Mouse (Mus musculus): ENCODE results near the gene Clk1. TPM values are rescaled to one million over a fixed set of nuclear protein-coding genes. Genes with fewer than 3 reads are reported as not detected.

The Clk1 gene
- polyA plus RNA-seq, 1 experiment = 48.1 TPM

GRCm38 (mm10) chr1:58422879-58423278 is 987 bp downstream of the Clk1 start:
- TF ChIP-seq CTCF (IDR thresholded peaks at IDR 0.05; ENCODE audit: extremely low read depth, insufficient read depth, insufficient read length, insufficient replicate concordance) (no peak), POLR2A (IDR thresholded peaks at IDR 0.05; ENCODE audit: low read depth, low read length) (no peak)
- Histone ChIP-seq H3K27ac (ENCODE audit: insufficient read depth, low read length) (peak overlapping the region; percentile 99), H3K36me3 (ENCODE audit: control insufficient read depth, insufficient read depth, low read length) (peaks cover 34% of the 10 kb centered on the region), H3K4me3 (ENCODE audit: extremely low read depth, insufficient read depth, insufficient read length) (peak overlapping the region; percentile 65), H3K4me1 (ENCODE audit: control insufficient read depth, insufficient read depth, insufficient read length) (peaks cover 5% of the 10 kb centered on the region), H3K27me3 (ENCODE audit: control insufficient read depth, insufficient read depth, low read length) (no peaks in the 10 kb centered on the region; the same call in 1 of the 2 replicates)
- 1% methylated on average over 13 of the region's 13 CpGs for WGBS
- DNase-seq (ENCODE audit: low read depth in 1 of 2, low spot score in 2 of 2) = peak; percentile 27 to 85

- no peak for DNase-seq (ENCODE audit: low read depth in 1 of 2, low spot score in 2 of 2)
- Histone ChIP-seq H3K4me3 (ENCODE audit: extremely low read depth, insufficient read depth, insufficient read length) (no peak overlapping the region), H3K27ac (ENCODE audit: insufficient read depth, low read length) (no peak overlapping the region), H3K27me3 (ENCODE audit: control insufficient read depth, insufficient read depth, low read length) (no peaks in the 10 kb centered on the region; the same call in 1 of the 2 replicates), H3K36me3 (ENCODE audit: control insufficient read depth, insufficient read depth, low read length) (peaks cover 48% of the 10 kb centered on the region), H3K4me1 (ENCODE audit: control insufficient read depth, insufficient read depth, insufficient read length) (peaks cover 5% of the 10 kb centered on the region)
- no peak for TF ChIP-seq CTCF (IDR thresholded peaks at IDR 0.05; ENCODE audit: extremely low read depth, insufficient read depth, insufficient read length, insufficient replicate concordance)
- TF ChIP-seq POLR2A (IDR thresholded peaks at IDR 0.05; ENCODE audit: low read depth, low read length) = no peak
- WGBS = 52% methylated on average over 7 of the region's 7 CpGs
Measured at GRCm38 (mm10) chr1:58420961-58421360, 2.9 kb downstream of the Clk1 start.

GRCm38 (mm10) chr1:58420032-58420431 is 3.8 kb downstream of the Clk1 start:
- peaks cover 54% of the 10 kb centered on the region for H3K36me3 ChIP-seq (ENCODE audit: control insufficient read depth, insufficient read depth, low read length)
- peaks cover 5% of the 10 kb centered on the region for H3K4me1 ChIP-seq (ENCODE audit: control insufficient read depth, insufficient read depth, insufficient read length)
- DNase-seq (ENCODE audit: low read depth in 1 of 2, low spot score in 2 of 2) = no peak
- TF ChIP-seq CTCF (IDR thresholded peaks at IDR 0.05; ENCODE audit: extremely low read depth, insufficient read depth, insufficient read length, insufficient replicate concordance) = no peak
- TF ChIP-seq POLR2A (IDR thresholded peaks at IDR 0.05; ENCODE audit: low read depth, low read length) = no peak
- no peak overlapping the region for H3K27ac ChIP-seq (ENCODE audit: insufficient read depth, low read length)
- no peaks in the 10 kb centered on the region; the same call in 1 of the 2 replicates for H3K27me3 ChIP-seq (ENCODE audit: control insufficient read depth, insufficient read depth, low read length)
- no peak overlapping the region for H3K4me3 ChIP-seq (ENCODE audit: extremely low read depth, insufficient read depth, insufficient read length)
- 80% methylated on average over 10 of the region's 10 CpGs for WGBS

- 57% methylated on average over 2 of the region's 2 CpGs for WGBS
- Histone ChIP-seq H3K27me3 (ENCODE audit: control insufficient read depth, insufficient read depth, low read length) (no peaks in the 10 kb centered on the region; the same call in 1 of the 2 replicates), H3K36me3 (ENCODE audit: control insufficient read depth, insufficient read depth, low read length) (peaks cover 75% of the 10 kb centered on the region), H3K4me3 (ENCODE audit: extremely low read depth, insufficient read depth, insufficient read length) (no peak overlapping the region), H3K27ac (ENCODE audit: insufficient read depth, low read length) (no peak overlapping the region), H3K4me1 (ENCODE audit: control insufficient read depth, insufficient read depth, insufficient read length) (no peaks in the 10 kb centered on the region)
- TF ChIP-seq CTCF (IDR thresholded peaks at IDR 0.05; ENCODE audit: extremely low read depth, insufficient read depth, insufficient read length, insufficient replicate concordance) = no peak
- TF ChIP-seq POLR2A (IDR thresholded peaks at IDR 0.05; ENCODE audit: low read depth, low read length) = no peak
- no peak for DNase-seq (ENCODE audit: low read depth in 1 of 2, low spot score in 2 of 2)
Measured at GRCm38 (mm10) chr1:58416048-58416447, 7.8 kb downstream of the Clk1 start.

GRCm38 (mm10) chr1:58415442-58415841 is 8.4 kb downstream of the Clk1 start:
- 26% methylated on average over 1 of the region's 1 CpGs for WGBS
- TF ChIP-seq CTCF (IDR thresholded peaks at IDR 0.05; ENCODE audit: extremely low read depth, insufficient read depth, insufficient read length, insufficient replicate concordance) (no peak), POLR2A (IDR thresholded peaks at IDR 0.05; ENCODE audit: low read depth, low read length) (no peak)
- H3K36me3 ChIP-seq (ENCODE audit: control insufficient read depth, insufficient read depth, low read length) = peaks cover 79% of the 10 kb centered on the region
- H3K27me3 ChIP-seq (ENCODE audit: control insufficient read depth, insufficient read depth, low read length) = no peaks in the 10 kb centered on the region; the same call in 1 of the 2 replicates
- no peak for DNase-seq (ENCODE audit: low read depth in 1 of 2, low spot score in 2 of 2)
- H3K4me3 ChIP-seq (ENCODE audit: extremely low read depth, insufficient read depth, insufficient read length) = no peak overlapping the region
- no peaks in the 10 kb centered on the region for H3K4me1 ChIP-seq (ENCODE audit: control insufficient read depth, insufficient read depth, insufficient read length)
- no peak overlapping the region for H3K27ac ChIP-seq (ENCODE audit: insufficient read depth, low read length)

- WGBS = 90% methylated on average over 7 of the region's 7 CpGs
- DNase-seq (ENCODE audit: low read depth in 1 of 2, low spot score in 2 of 2) = no peak
- Histone ChIP-seq H3K4me1 (ENCODE audit: control insufficient read depth, insufficient read depth, insufficient read length) (no peaks in the 10 kb centered on the region), H3K27me3 (ENCODE audit: control insufficient read depth, insufficient read depth, low read length) (no peaks in the 10 kb centered on the region), H3K4me3 (ENCODE audit: extremely low read depth, insufficient read depth, insufficient read length) (no peak overlapping the region), H3K36me3 (ENCODE audit: control insufficient read depth, insufficient read depth, low read length) (peaks cover 51% of the 10 kb centered on the region), H3K27ac (ENCODE audit: insufficient read depth, low read length) (no peak overlapping the region)
- TF ChIP-seq CTCF (IDR thresholded peaks at IDR 0.05; ENCODE audit: extremely low read depth, insufficient read depth, insufficient read length, insufficient replicate concordance) (no peak), POLR2A (IDR thresholded peaks at IDR 0.05; ENCODE audit: low read depth, low read length) (no peak)
Measured at GRCm38 (mm10) chr1:58410776-58411175, 13.1 kb downstream of the Clk1 start.

GRCm38 (mm10) chr1:58410198-58410588 is 13.7 kb downstream of the Clk1 start:
- no peak overlapping the region for H3K27ac ChIP-seq (ENCODE audit: insufficient read depth, low read length)
- TF ChIP-seq POLR2A (IDR thresholded peaks at IDR 0.05; ENCODE audit: low read depth, low read length) (no peak), CTCF (IDR thresholded peaks at IDR 0.05; ENCODE audit: extremely low read depth, insufficient read depth, insufficient read length, insufficient replicate concordance) (no peak)
- H3K27me3 ChIP-seq (ENCODE audit: control insufficient read depth, insufficient read depth, low read length) = no peaks in the 10 kb centered on the region
- peaks cover 49% of the 10 kb centered on the region for H3K36me3 ChIP-seq (ENCODE audit: control insufficient read depth, insufficient read depth, low read length)
- no peak overlapping the region for H3K4me3 ChIP-seq (ENCODE audit: extremely low read depth, insufficient read depth, insufficient read length)
- WGBS = 78% methylated on average over 3 of the region's 3 CpGs
- H3K4me1 ChIP-seq (ENCODE audit: control insufficient read depth, insufficient read depth, insufficient read length) = no peaks in the 10 kb centered on the region
- no peak for DNase-seq (ENCODE audit: low read depth in 1 of 2, low spot score in 2 of 2)

Data from spleen, adult 2 months (tissue).